In genomic region chr11:117083052-117083881, GRCm38 (mm10) we compare ENCODE assay signal across 9 mouse cellular contexts. TPM values are rescaled to one million over a fixed set of nuclear protein-coding genes. Genes with fewer than 3 reads are reported as not detected.
A peak's percentile ranks its signal among the peaks of the same experiment; 100 is the strongest.
DNase-seq lines count a peak whose midpoint lies in the region; ATAC-seq and TF ChIP-seq lines count a peak whose summit lies in the region.
"Had no signal": no experiment of that assay in that cellular context is flagged by ENCODE, and none has a peak within 500 bp of the region (broad histone marks: within the 10 kb centered on the region; RNA-seq: fewer than 3 reads in every experiment).

No protein-coding gene starts in this region.

- ATAC-seq in embryonic facial prominence, embryonic 14.5 days (ENCODE audit: low read depth), result no peak
- ATAC-seq in intestine, embryonic 14.5 days (replicated peaks; ENCODE audit: low FRiP score, low TSS enrichment, low read depth), result no peak
- ATAC-seq in liver, embryonic 15.5 days (ENCODE audit: insufficient read depth), result no peak
- ATAC-seq in midbrain, postnatal 0 days (ENCODE audit: low FRiP score), result no peak
- no peak for ATAC-seq in hindbrain, postnatal 0 days

- no peak for TF ChIP-seq CTCF in midbrain, postnatal 0 days (IDR thresholded peaks at IDR 0.05)
- TF ChIP-seq CTCF in hindbrain, postnatal 0 days (IDR thresholded peaks at IDR 0.05; ENCODE audit: low read depth), result no peak

- H3K4me2 ChIP-seq in embryonic facial prominence, embryonic 14.5 days (ENCODE audit: low read depth, low read length), result no peak overlapping the region
- no peak overlapping the region for H3K4me2 ChIP-seq in intestine, embryonic 14.5 days (ENCODE audit: low read length)
- no peak overlapping the region for H3K4me2 ChIP-seq in liver, embryonic 15.5 days
- no peak overlapping the region for H3K4me2 ChIP-seq in midbrain, postnatal 0 days (ENCODE audit: low read depth, low read length, poor library complexity, severe bottlenecking)
- no peak overlapping the region for H3K4me2 ChIP-seq in hindbrain, postnatal 0 days (ENCODE audit: low read depth, low read length)
- H3K4me2 ChIP-seq: neural tube, embryonic 12.5 days had no signal

- peaks cover 28% of the 10 kb centered on the region for H3K36me3 ChIP-seq in embryonic facial prominence, embryonic 14.5 days (ENCODE audit: control insufficient read depth, insufficient read depth, low read length)
- H3K36me3 ChIP-seq in intestine, embryonic 14.5 days (ENCODE audit: control insufficient read depth, insufficient read depth, low read length), result peaks cover 23% of the 10 kb centered on the region
- H3K36me3 ChIP-seq in liver, embryonic 15.5 days (replicated peaks), result peaks cover 27% of the 10 kb centered on the region
- peaks cover 23% of the 10 kb centered on the region for H3K36me3 ChIP-seq in midbrain, postnatal 0 days (ENCODE audit: insufficient read depth, low read length)
- peaks cover 24% of the 10 kb centered on the region for H3K36me3 ChIP-seq in hindbrain, postnatal 0 days (ENCODE audit: insufficient read depth, low read length)

- H3K9me3 ChIP-seq in embryonic facial prominence, embryonic 14.5 days (ENCODE audit: control insufficient read depth, low read length), result no peaks in the 10 kb centered on the region
- no peaks in the 10 kb centered on the region for H3K9me3 ChIP-seq in intestine, embryonic 14.5 days (ENCODE audit: control insufficient read depth, low read length)
- H3K9me3 ChIP-seq in liver, embryonic 15.5 days (replicated peaks), result no peaks in the 10 kb centered on the region
- no peaks in the 10 kb centered on the region for H3K9me3 ChIP-seq in midbrain, postnatal 0 days (ENCODE audit: low read length)
- H3K9me3 ChIP-seq in hindbrain, postnatal 0 days (ENCODE audit: low read length), result no peaks in the 10 kb centered on the region
- H3K9me3 ChIP-seq: neural tube, embryonic 12.5 days had no signal

- DNase-seq in R1 (ENCODE audit: low read depth, low spot score), result peak; percentile 95
- DNase-seq in embryonic facial prominence, embryonic 14.5 days (ENCODE audit: low spot score), result peak; percentile 76
- DNase-seq in intestine, embryonic 14.5 days (ENCODE audit: low spot score), result no peak
- DNase-seq in midbrain, postnatal 0 days (ENCODE audit: low spot score), result no peak
- DNase-seq in embryo, embryonic 9.5 days (ENCODE audit: extremely low spot score), result no peak
- DNase-seq in embryo, embryonic 10.5 days (ENCODE audit: low spot score), result no peak
- no peak for DNase-seq in hindbrain, postnatal 0 days (ENCODE audit: low spot score)

- peak overlapping the region; percentile 78 for H3K27ac ChIP-seq in embryonic facial prominence, embryonic 14.5 days (replicated peaks; ENCODE audit: low read depth, low read length)
- H3K27ac ChIP-seq in intestine, embryonic 14.5 days (ENCODE audit: low read depth), result peak overlapping the region; percentile 43
- peak overlapping the region; percentile 63 for H3K27ac ChIP-seq in liver, embryonic 15.5 days (replicated peaks)
- no peak overlapping the region; the same call in 1 of the 2 replicates for H3K27ac ChIP-seq in midbrain, postnatal 0 days (ENCODE audit: low read depth, low read length)
- H3K27ac ChIP-seq in hindbrain, postnatal 0 days, result no peak overlapping the region
- H3K27ac ChIP-seq: neural tube, embryonic 12.5 days had no signal

- no peak overlapping the region for H3K9ac ChIP-seq in embryonic facial prominence, embryonic 14.5 days (ENCODE audit: low read depth, low read length)
- no peak overlapping the region for H3K9ac ChIP-seq in intestine, embryonic 14.5 days (ENCODE audit: low read length)
- H3K9ac ChIP-seq in liver, embryonic 15.5 days, result no peak overlapping the region
- H3K9ac ChIP-seq in midbrain, postnatal 0 days (replicated peaks; ENCODE audit: low read length, poor library complexity, severe bottlenecking), result no peak overlapping the region
- no peak overlapping the region for H3K9ac ChIP-seq in hindbrain, postnatal 0 days (replicated peaks; ENCODE audit: low read length)
- H3K9ac ChIP-seq: neural tube, embryonic 12.5 days had no signal

- no peak overlapping the region for H3K4me3 ChIP-seq in embryonic facial prominence, embryonic 14.5 days (ENCODE audit: low read depth, low read length)
- no peak overlapping the region for H3K4me3 ChIP-seq in intestine, embryonic 14.5 days (ENCODE audit: low read depth, low read length)
- H3K4me3 ChIP-seq in liver, embryonic 15.5 days (replicated peaks), result no peak overlapping the region
- H3K4me3 ChIP-seq in midbrain, postnatal 0 days (ENCODE audit: low read depth, low read length), result no peak overlapping the region
- H3K4me3 ChIP-seq in hindbrain, postnatal 0 days (ENCODE audit: low read length), result no peak overlapping the region
- H3K4me3 ChIP-seq: neural tube, embryonic 12.5 days had no signal

- H3K4me1 ChIP-seq in embryonic facial prominence, embryonic 14.5 days (ENCODE audit: control insufficient read depth, insufficient read depth, low read length), result peaks cover 10% of the 10 kb centered on the region; the same call in 1 of the 2 replicates
- 0 out of 2 replicates have a peak, but pooled peaks cover 10% of the 10 kb centered on the region for H3K4me1 ChIP-seq in intestine, embryonic 14.5 days (replicated peaks; ENCODE audit: control insufficient read depth, insufficient read depth, low read length)
- H3K4me1 ChIP-seq in liver, embryonic 15.5 days (replicated peaks), result peaks cover 68% of the 10 kb centered on the region
- H3K4me1 ChIP-seq in midbrain, postnatal 0 days (ENCODE audit: insufficient read depth, low read length), result no peaks in the 10 kb centered on the region
- H3K4me1 ChIP-seq in hindbrain, postnatal 0 days (ENCODE audit: insufficient read depth, low read length), result no peaks in the 10 kb centered on the region

- 78% methylated on average over 19 of the region's 19 CpGs for WGBS in embryonic facial prominence, embryonic 14.5 days
- WGBS in intestine, embryonic 14.5 days, result 64% methylated on average over 19 of the region's 19 CpGs
- 54% methylated on average over 19 of the region's 19 CpGs for WGBS in liver, embryonic 15.5 days (ENCODE audit: insufficient replicate concordance)
- WGBS in midbrain, postnatal 0 days, result 86% methylated on average over 19 of the region's 19 CpGs
- 85% methylated on average over 19 of the region's 19 CpGs for WGBS in hindbrain, postnatal 0 days

- no peaks in the 10 kb centered on the region for H3K27me3 ChIP-seq in embryonic facial prominence, embryonic 14.5 days (replicated peaks; ENCODE audit: control insufficient read depth, insufficient read depth, low read length)
- H3K27me3 ChIP-seq in intestine, embryonic 14.5 days (replicated peaks; ENCODE audit: control insufficient read depth, insufficient read depth, low read length), result no peaks in the 10 kb centered on the region
- no peaks in the 10 kb centered on the region for H3K27me3 ChIP-seq in liver, embryonic 15.5 days
- no peaks in the 10 kb centered on the region for H3K27me3 ChIP-seq in midbrain, postnatal 0 days (ENCODE audit: insufficient read depth, low read length)
- no peaks in the 10 kb centered on the region for H3K27me3 ChIP-seq in hindbrain, postnatal 0 days (ENCODE audit: insufficient read depth, low read length)
- H3K27me3 ChIP-seq: neural tube, embryonic 12.5 days had no signal

RNA-seq across cellular contexts. Expression of gene Sec14l1, which starts 31.7 kb away (rescaled TPM):
- polyA plus RNA-seq in embryonic facial prominence, embryonic 14.5 days (2014; fragmentation: Nextera tagmentation; extraction: Ambion mirVana), result 43.8 and 45.4 TPM in 2 replicates
- polyA plus RNA-seq in intestine, embryonic 14.5 days (2014; fragmentation: Nextera tagmentation; extraction: Ambion mirVana), result 22.3 and 23.6 TPM in 2 replicates
- polyA plus RNA-seq in liver, embryonic 15.5 days (2015; fragmentation: Nextera tagmentation; extraction: Ambion mirVana), result 18.0 and 20.4 TPM in 2 replicates
- 63.5 and 71.1 TPM in 2 replicates for total RNA-seq in midbrain, postnatal 0 days (2014; rRNA removed)
- 48.0 and 49.2 TPM in 2 replicates for polyA plus RNA-seq in midbrain, postnatal 0 days (2015; fragmentation: Nextera tagmentation; extraction: Ambion mirVana)
- 69.1 and 74.1 TPM in 2 replicates for total RNA-seq in hindbrain, postnatal 0 days (2014; rRNA removed)
- polyA plus RNA-seq in hindbrain, postnatal 0 days (2015; fragmentation: Nextera tagmentation; extraction: Ambion mirVana), result 47.0 and 47.3 TPM in 2 replicates

Comparison
In these comparisons a context has a peak if more than half of its experiments do, and no peak if none do; other contexts are left out.
1. DNase-seq: peak in R1 (single experiment) and embryonic facial prominence, embryonic 14.5 days (single experiment); none in intestine, embryonic 14.5 days (single experiment), midbrain, postnatal 0 days (single experiment), embryo, embryonic 9.5 days (single experiment), embryo, embryonic 10.5 days (single experiment) and hindbrain, postnatal 0 days (single experiment).
2. H3K27ac ChIP-seq: peak in embryonic facial prominence, embryonic 14.5 days (single experiment), intestine, embryonic 14.5 days (single experiment) and liver, embryonic 15.5 days (single experiment); none in midbrain, postnatal 0 days (single experiment) and hindbrain, postnatal 0 days (single experiment).